Mouse (Mus musculus) brown adipose tissue, adult 24 weeks (tissue): ENCODE results near the gene Dennd4a. TPM values are rescaled to one million over a fixed set of nuclear protein-coding genes. Genes with fewer than 3 reads are reported as not detected.

Experiments used
- H3K27ac ChIP-seq: fragments of 200-500 bp; replicated peaks from 2 replicates; pipeline ENCODE4 v1.5.1; 2012; ENCODE audit warnings: low read depth, mild to moderate bottlenecking, low read length
- H3K4me1 ChIP-seq: fragments of 200-500 bp; 2 replicates; pipeline ENCODE4 v1.6.1; 2012; ENCODE audit warnings: low read length, mixed read lengths; ENCODE audit not compliant: control insufficient read depth, insufficient read depth, insufficient read length
- H3K4me3 ChIP-seq: fragments of 200-500 bp; 2 replicates; pipeline ENCODE4 v1.5.1; 2012; ENCODE audit warnings: low read depth, mild to moderate bottlenecking, low read length, moderate library complexity; ENCODE audit not compliant: insufficient read depth
- polyA plus RNA-seq: library from polyadenylated mRNA; stranded (reverse); fragments of >200 nt; gene quantifications from 2 replicates; pipeline ENCODE4 v1.2.4, GENCODE M21; 2012; ENCODE audit not compliant: missing spikeins, insufficient read depth, insufficient read length

The Dennd4a gene
- 11.0 and 24.6 TPM in 2 replicates for polyA plus RNA-seq

GRCm38 (mm10) chr9:64810822-64811537, at the start of gene Dennd4a:
TSS of gene Dennd4a (plus strand) at chr9:64811340.
- Histone ChIP-seq H3K4me3 (peak within 1 kb of the TSS; percentile 78), H3K27ac (peak within 1 kb of the TSS; percentile 68), H3K4me1 (peaks cover 3% of the 10 kb centered on the region)

GRCm38 (mm10) chr9:64764824-64765223, 46.3 kb upstream of the Dennd4a start:
- H3K4me3 ChIP-seq: no peak overlapping the region
- H3K27ac ChIP-seq: no peak overlapping the region
- no peaks in the 10 kb centered on the region for H3K4me1 ChIP-seq

- no peak overlapping the region for H3K27ac ChIP-seq
- H3K4me3 ChIP-seq: no peak overlapping the region
- H3K4me1 ChIP-seq: no peaks in the 10 kb centered on the region
Measured at GRCm38 (mm10) chr9:64766136-64766535, 45.0 kb upstream of the Dennd4a start.

GRCm38 (mm10) chr9:64767796-64768195, 43.3 kb upstream of the Dennd4a start:
- no peak overlapping the region for H3K27ac ChIP-seq
- H3K4me3 ChIP-seq: no peak overlapping the region
- no peaks in the 10 kb centered on the region for H3K4me1 ChIP-seq

GRCm38 (mm10) chr9:64769066-64769695, 42.0 kb upstream of the Dennd4a start:
- no peak overlapping the region for H3K27ac ChIP-seq
- no peak overlapping the region for H3K4me3 ChIP-seq
- no peaks in the 10 kb centered on the region for H3K4me1 ChIP-seq

GRCm38 (mm10) chr9:64769911-64770310, 41.2 kb upstream of the Dennd4a start:
- Histone ChIP-seq H3K4me3 (no peak overlapping the region), H3K4me1 (peaks cover 2% of the 10 kb centered on the region; the same call in 1 of the 2 replicates)

GRCm38 (mm10) chr9:64770411-64770849, 40.7 kb upstream of the Dennd4a start:
- Histone ChIP-seq H3K4me1 (peaks cover 4% of the 10 kb centered on the region), H3K4me3 (no peak overlapping the region), H3K27ac (no peak overlapping the region)

More at GRCm38 (mm10) chr9:64769911-64770310, 41.2 kb upstream of the Dennd4a start:
- H3K27ac ChIP-seq: no peak overlapping the region

- no peak overlapping the region for H3K27ac ChIP-seq
- peaks cover 7% of the 10 kb centered on the region for H3K4me1 ChIP-seq
- H3K4me3 ChIP-seq: no peak overlapping the region
Measured at GRCm38 (mm10) chr9:64771236-64771635, 39.9 kb upstream of the Dennd4a start.

- Histone ChIP-seq H3K4me1 (peaks cover 7% of the 10 kb centered on the region), H3K27ac (no peak overlapping the region), H3K4me3 (no peak overlapping the region)
Measured at GRCm38 (mm10) chr9:64773254-64773653, 37.9 kb upstream of the Dennd4a start.

- H3K4me3 ChIP-seq: no peak overlapping the region
- 0 out of 2 replicates have a peak overlapping the region, but pooled peaks have one; percentile 21 for H3K27ac ChIP-seq
- H3K4me1 ChIP-seq: peaks cover 7% of the 10 kb centered on the region
Measured at GRCm38 (mm10) chr9:64773936-64774335, 37.2 kb upstream of the Dennd4a start.

- Histone ChIP-seq H3K4me1 (peaks cover 7% of the 10 kb centered on the region), H3K4me3 (no peak overlapping the region), H3K27ac (peak overlapping the region; percentile 52; the same call in 1 of the 2 replicates)
Measured at GRCm38 (mm10) chr9:64774411-64774811, 36.7 kb upstream of the Dennd4a start.

- Histone ChIP-seq H3K4me3 (no peak overlapping the region), H3K27ac (peak overlapping the region; percentile 23), H3K4me1 (peaks cover 7% of the 10 kb centered on the region)
Measured at GRCm38 (mm10) chr9:64774883-64775282, 36.3 kb upstream of the Dennd4a start.

- H3K4me1 ChIP-seq: peaks cover 7% of the 10 kb centered on the region
- H3K27ac ChIP-seq: 0 out of 2 replicates have a peak overlapping the region, but pooled peaks have one; percentile 23
- no peak overlapping the region for H3K4me3 ChIP-seq
Measured at GRCm38 (mm10) chr9:64775491-64775890, 35.6 kb upstream of the Dennd4a start.

GRCm38 (mm10) chr9:64777441-64777987, 33.6 kb upstream of the Dennd4a start:
- no peak overlapping the region for H3K4me3 ChIP-seq
- H3K27ac ChIP-seq: no peak overlapping the region
- H3K4me1 ChIP-seq: peaks cover 7% of the 10 kb centered on the region

- Histone ChIP-seq H3K27ac (no peak overlapping the region), H3K4me1 (peaks cover 7% of the 10 kb centered on the region), H3K4me3 (no peak overlapping the region)
Measured at GRCm38 (mm10) chr9:64778151-64778550, 33.0 kb upstream of the Dennd4a start.
